Mouse (Mus musculus) liver, embryonic 15.5 days (tissue): Measurements from ENCODE around the gene Vmn2r49. TPM values are rescaled to one million over a fixed set of nuclear protein-coding genes. Genes with fewer than 3 reads are reported as not detected.
"Not testable (repeated sequence)": the region's sequence is repeated elsewhere in the genome, so short reads cannot be mapped to it uniquely, and the experiment has no call there.

ENCODE experiments used
- ATAC-seq: fragments of 200-750 bp; cut with Nextera tagmentation; 2 replicates; pipeline ENCODE4 v1.8.0; 2017; ENCODE audit warnings: moderate number of reproducible peaks, mild to moderate bottlenecking, moderate library complexity; ENCODE audit not compliant: insufficient read depth
- H3K27ac ChIP-seq: fragments of 300-500 bp; sonication (generic); replicated peaks from 2 replicates; pipeline ENCODE4 v1.5.1; 2015; ENCODE audit warnings: mild to moderate bottlenecking, inconsistent platforms
- H3K27me3 ChIP-seq: fragments of 300-500 bp; sonication (generic); 2 replicates; pipeline ENCODE4 v1.6.1; 2015; ENCODE audit warnings: mild to moderate bottlenecking, inconsistent platforms
- H3K36me3 ChIP-seq: fragments of 300-500 bp; sonication (generic); replicated peaks from 2 replicates; pipeline ENCODE4 v1.6.1; 2015; ENCODE audit warnings: moderate library complexity, mild to moderate bottlenecking, inconsistent platforms
- H3K4me1 ChIP-seq: fragments of 300-500 bp; sonication (generic); replicated peaks from 2 replicates; pipeline ENCODE4 v1.6.1; 2015; ENCODE audit warnings: inconsistent platforms
- H3K4me2 ChIP-seq: fragments of 300-500 bp; sonication (generic); 2 replicates; pipeline ENCODE4 v1.6.1; 2015; ENCODE audit warnings: moderate library complexity, mild to moderate bottlenecking, inconsistent platforms
- H3K4me3 ChIP-seq: fragments of 300-500 bp; sonication (generic); replicated peaks from 2 replicates; pipeline ENCODE4 v1.5.1; 2015; ENCODE audit warnings: mild to moderate bottlenecking, inconsistent platforms
- H3K9ac ChIP-seq: fragments of 300-500 bp; sonication (generic); 2 replicates; pipeline ENCODE4 v1.6.1; 2015; ENCODE audit warnings: moderate library complexity, mild to moderate bottlenecking, inconsistent platforms
- H3K9me3 ChIP-seq: fragments of 300-500 bp; sonication (generic); replicated peaks from 2 replicates; pipeline ENCODE4 v1.6.1; 2016; ENCODE audit warnings: inconsistent platforms
- WGBS: fragments of 180-500 bp; shearing (Covaris S2); methylation state at CpG from one replicate; pipeline ENCODE4 v1.1.7; 2015; ENCODE audit warnings: mixed read lengths; ENCODE audit not compliant: insufficient replicate concordance; 5-methylcytosine and 5-hydroxymethylcytosine counted together
- polyA plus RNA-seq: library from polyadenylated mRNA; unstranded; fragments of >200 nt; fragmentation: Nextera tagmentation; extraction: Ambion mirVana; gene quantifications from 2 replicates; pipeline ENCODE4 v1.2.1, GENCODE M21; 2015

Gene Vmn2r49
- polyA plus RNA-seq, result not detected in 2 replicates

- WGBS, result 40% methylated on average over 1 of the region's 2 CpGs
- H3K4me3 ChIP-seq, H3K27ac ChIP-seq, H3K4me2 ChIP-seq, H3K36me3 ChIP-seq, H3K9me3 ChIP-seq, ATAC-seq, H3K4me1 ChIP-seq, H3K27me3 ChIP-seq, H3K9ac ChIP-seq: not testable (repeated sequence)
Measured at GRCm38 (mm10) chr7:9992157-9992556, at the start of gene Vmn2r49. TSS of gene Vmn2r49 (minus strand) at chr7:9992257.

- not testable (repeated sequence) for H3K9me3 ChIP-seq, ATAC-seq, H3K4me1 ChIP-seq, H3K9ac ChIP-seq, H3K4me2 ChIP-seq, H3K36me3 ChIP-seq, H3K27ac ChIP-seq, H3K4me3 ChIP-seq, H3K27me3 ChIP-seq
- WGBS, result 64% methylated on average over 2 of the region's 2 CpGs
Measured at GRCm38 (mm10) chr7:9953485-9953884, 38.6 kb downstream of the Vmn2r49 start, which contains the start of gene Vmn2r48. TSS of gene Vmn2r48 (minus strand) at chr7:9953585.

Other genes starting within 250 kb of the Vmn2r49 start
- not detected in 2 replicates for gene Vmn2r46, start 221.7 kb downstream of the Vmn2r49 start, polyA plus RNA-seq
- not detected in 2 replicates for gene Vmn2r47, start 150.9 kb downstream of the Vmn2r49 start, polyA plus RNA-seq
- not detected in 2 replicates for gene Vmn2r48, start 38.7 kb downstream of the Vmn2r49 start, polyA plus RNA-seq
- gene Vmn2r50, start 61.0 kb upstream of the Vmn2r49 start, polyA plus RNA-seq, result not detected in 2 replicates
- gene Vmn2r51, start 113.5 kb upstream of the Vmn2r49 start, polyA plus RNA-seq, result not detected in 2 replicates
- not detected in 2 replicates for gene Vmn2r52, start 184.3 kb upstream of the Vmn2r49 start, polyA plus RNA-seq